Comparison of ENCODE assay signal across 8 mouse cellular contexts in genomic region chr19:6067011-6067723, GRCm38 (mm10). TPM values are rescaled to one million over a fixed set of nuclear protein-coding genes. Genes with fewer than 3 reads are reported as not detected.
A peak's percentile ranks its signal among the peaks of the same experiment; 100 is the strongest.
DNase-seq lines count a peak whose midpoint lies in the region; ATAC-seq and TF ChIP-seq lines count a peak whose summit lies in the region.

No protein-coding gene starts in this region.

- H3K4me1 ChIP-seq in hindbrain, embryonic 16.5 days (ENCODE audit: control insufficient read depth, insufficient read depth, low read depth, low read length), result peaks cover 34% of the 10 kb centered on the region

- no peaks in the 10 kb centered on the region for H3K9me3 ChIP-seq in hindbrain, embryonic 16.5 days (ENCODE audit: control insufficient read depth, low read length)

- WGBS in hindbrain, embryonic 16.5 days, result under 1% methylated on average over 30 of the region's 30 CpGs
- 3% methylated on average over 25 of the region's 30 CpGs for WGBS in macrophage (ENCODE audit: missing documents)

- TF ChIP-seq CTCF in left cerebral cortex, adult 2 months (IDR thresholded peaks at IDR 0.05), result peak; percentile 91

- H3K27ac ChIP-seq in hindbrain, embryonic 16.5 days (ENCODE audit: low read depth, low read length), result peak overlapping the region; percentile 92
- peak overlapping the region; percentile 66 for H3K27ac ChIP-seq in left cerebral cortex, adult 2 months
- peak overlapping the region; percentile 79 for H3K27ac ChIP-seq in macrophage

- peaks cover 19% of the 10 kb centered on the region for H3K36me3 ChIP-seq in hindbrain, embryonic 16.5 days (ENCODE audit: control insufficient read depth, insufficient read depth, low read length)
- H3K36me3 ChIP-seq in macrophage (ENCODE audit: inconsistent target), result peaks cover 18% of the 10 kb centered on the region; the same call in 1 of the 2 replicates

- DNase-seq in cerebellum, postnatal 14 days, result peak; percentile 92 to 96
- peak; percentile 70 to 74 for DNase-seq in frontal cortex, postnatal 25 days (ENCODE audit: low spot score in 2 of 2)
- peak; percentile 80 to 82 for DNase-seq in left cerebral cortex, adult 2 months (ENCODE audit: extremely low spot score in 1 of 2, low spot score in 2 of 2)
- peak; percentile 91 for DNase-seq in right cerebral cortex, postnatal 10 days (ENCODE audit: low spot score in 2 of 2)
- peak; percentile 69 to 74 for DNase-seq in urinary bladder, postnatal 36 days (ENCODE audit: low spot score in 2 of 2)

- peak overlapping the region; percentile 89 for H3K4me2 ChIP-seq in hindbrain, embryonic 16.5 days (ENCODE audit: low read length)

- peak overlapping the region; percentile 79 for H3K9ac ChIP-seq in hindbrain, embryonic 16.5 days (ENCODE audit: low read depth, low read length)

- no peaks in the 10 kb centered on the region for H3K27me3 ChIP-seq in hindbrain, embryonic 16.5 days (replicated peaks; ENCODE audit: control insufficient read depth, insufficient read depth, low read length)

- ATAC-seq in activated CD4-positive, CD25-positive, alpha-beta regulatory T cell, adult 4 months, result peak; percentile 42
- peak; percentile 66 for ATAC-seq in hindbrain, embryonic 16.5 days

- intact Hi-C loops in left cerebral cortex, adult 2 months (cut with DNase I), result no loop called here

- H3K79me2 ChIP-seq in macrophage (ENCODE audit: inconsistent target), result peaks cover 14% of the 10 kb centered on the region

- peak overlapping the region; percentile 62 for H3K4me3 ChIP-seq in hindbrain, embryonic 16.5 days (ENCODE audit: low read length)
- peak overlapping the region; percentile 50 for H3K4me3 ChIP-seq in left cerebral cortex, adult 2 months
- H3K4me3 ChIP-seq in macrophage (ENCODE audit: inconsistent target), result peak overlapping the region; percentile 76

RNA-seq across cellular contexts. Expression of gene Tm7sf2, which starts 1.0 kb away (rescaled TPM):
- polyA plus RNA-seq in activated CD4-positive, CD25-positive, alpha-beta regulatory T cell, adult 4 months (2017; shearing (Covaris generic)), result 1 to 10 TPM; 5.4 to 9.2 TPM
- polyA plus RNA-seq in hindbrain, embryonic 16.5 days (2015; fragmentation: Nextera tagmentation; extraction: Ambion mirVana), result 61.3 and 64.6 TPM in 2 replicates
- 10 to 100 TPM; 26.9 to 30.4 TPM for total RNA-seq in left cerebral cortex, adult 2 months (2021)
- 10 to 100 TPM in 23 of 26 experiments, 1 to 10 TPM in 3; 7.8 to 41.0 (median 20.2) TPM for total RNA-seq in macrophage (2018; cell fraction: chromatin; rRNA removed)
- 10 to 100 TPM in 21 of 26 experiments, 1 to 10 TPM in 5; 8.6 to 15.5 (median 11.6) TPM for total RNA-seq in macrophage (2018; cell fraction: cytosol; rRNA removed)
- total RNA-seq in macrophage (2018; cell fraction: nucleus; rRNA removed), result 10 to 100 TPM in 23 of 26 experiments, 1 to 10 TPM in 3; 4.0 to 47.4 (median 17.0) TPM
- polyA plus RNA-seq in macrophage (2018), result 4.6 to 21.1 TPM (median 17.5 TPM) in 3 replicates

RNA-seq across cellular contexts. Expression of gene Znhit2, which starts 6.2 kb away (rescaled TPM):
- polyA plus RNA-seq in activated CD4-positive, CD25-positive, alpha-beta regulatory T cell, adult 4 months (2017; shearing (Covaris generic)), result 10 to 100 TPM; 10.3 to 11.0 TPM
- 31.5 and 35.2 TPM in 2 replicates for polyA plus RNA-seq in hindbrain, embryonic 16.5 days (2015; fragmentation: Nextera tagmentation; extraction: Ambion mirVana)
- 10 to 100 TPM; 33.9 to 39.1 TPM for total RNA-seq in left cerebral cortex, adult 2 months (2021)
- 1 to 10 TPM in 22 of 26 experiments, under 1 TPM in 1, not detected in 3; 0.69 to 6.6 (median 3.3) TPM for total RNA-seq in macrophage (2018; cell fraction: chromatin; rRNA removed)
- 10 to 100 TPM in 24 of 26 experiments, 1 to 10 TPM in 2; 8.6 to 30.9 (median 20.0) TPM for total RNA-seq in macrophage (2018; cell fraction: cytosol; rRNA removed)
- total RNA-seq in macrophage (2018; cell fraction: nucleus; rRNA removed), result 10 to 100 TPM in 10 of 26 experiments, 1 to 10 TPM in 16; 2.7 to 20.2 (median 8.0) TPM
- polyA plus RNA-seq in macrophage (2018), result 4.0 to 21.8 TPM (median 18.1 TPM) in 3 replicates

RNA-seq across cellular contexts. Expression of gene Fau, which starts 9.5 kb away (rescaled TPM):
- polyA plus RNA-seq in activated CD4-positive, CD25-positive, alpha-beta regulatory T cell, adult 4 months (2017; shearing (Covaris generic)), result 1,000 to 10,000 TPM; 2,454 to 3,437 TPM
- polyA plus RNA-seq in hindbrain, embryonic 16.5 days (2015; fragmentation: Nextera tagmentation; extraction: Ambion mirVana), result 471 and 479 TPM in 2 replicates
- total RNA-seq in left cerebral cortex, adult 2 months (2021), result 100 to 1,000 TPM; 663 to 678 TPM
- 100 to 1,000 TPM in 7 of 26 experiments, 10 to 100 TPM in 19; 47.1 to 193 (median 87.2) TPM for total RNA-seq in macrophage (2018; cell fraction: chromatin; rRNA removed)
- 1,000 to 10,000 TPM; 1,233 to 3,484 (median 1,756) TPM for total RNA-seq in macrophage (2018; cell fraction: cytosol; rRNA removed)
- total RNA-seq in macrophage (2018; cell fraction: nucleus; rRNA removed), result 100 to 1,000 TPM; 201 to 530 (median 344) TPM
- 767 to 1,640 TPM (median 1,335 TPM) in 3 replicates for polyA plus RNA-seq in macrophage (2018)

RNA-seq across cellular contexts. Expression of gene Mrpl49, which starts 9.6 kb away (rescaled TPM):
- polyA plus RNA-seq in activated CD4-positive, CD25-positive, alpha-beta regulatory T cell, adult 4 months (2017; shearing (Covaris generic)), result 10 to 100 TPM; 31.3 to 38.5 TPM
- 62.4 and 68.8 TPM in 2 replicates for polyA plus RNA-seq in hindbrain, embryonic 16.5 days (2015; fragmentation: Nextera tagmentation; extraction: Ambion mirVana)
- 10 to 100 TPM; 40.9 to 41.3 TPM for total RNA-seq in left cerebral cortex, adult 2 months (2021)
- total RNA-seq in macrophage (2018; cell fraction: chromatin; rRNA removed), result 10 to 100 TPM in 14 of 26 experiments, 1 to 10 TPM in 12; 1.1 to 29.3 (median 12.0) TPM
- 10 to 100 TPM in 25 of 26 experiments, 1 to 10 TPM in 1; 10.0 to 29.0 (median 22.0) TPM for total RNA-seq in macrophage (2018; cell fraction: cytosol; rRNA removed)
- total RNA-seq in macrophage (2018; cell fraction: nucleus; rRNA removed), result 10 to 100 TPM in 14 of 26 experiments, 1 to 10 TPM in 12; 3.0 to 31.2 (median 10.1) TPM
- polyA plus RNA-seq in macrophage (2018), result 21.9 to 37.4 TPM (median 33.3 TPM) in 3 replicates

RNA-seq across cellular contexts. Expression of gene Vps51, which starts 9.9 kb away (rescaled TPM):
- 10 to 100 TPM; 34.1 to 34.6 TPM for polyA plus RNA-seq in activated CD4-positive, CD25-positive, alpha-beta regulatory T cell, adult 4 months (2017; shearing (Covaris generic))
- 89.5 and 91.3 TPM in 2 replicates for polyA plus RNA-seq in hindbrain, embryonic 16.5 days (2015; fragmentation: Nextera tagmentation; extraction: Ambion mirVana)
- total RNA-seq in left cerebral cortex, adult 2 months (2021), result 100 to 1,000 TPM in 1 of 2 experiments, 10 to 100 TPM in 1; 85.3 to 101 TPM
- total RNA-seq in macrophage (2018; cell fraction: chromatin; rRNA removed), result 100 to 1,000 TPM in 11 of 26 experiments, 10 to 100 TPM in 15; 44.2 to 155 (median 96.9) TPM
- total RNA-seq in macrophage (2018; cell fraction: cytosol; rRNA removed), result 10 to 100 TPM; 26.7 to 54.4 (median 40.7) TPM
- 100 to 1,000 TPM in 4 of 26 experiments, 10 to 100 TPM in 22; 45.8 to 111 (median 80.4) TPM for total RNA-seq in macrophage (2018; cell fraction: nucleus; rRNA removed)
- 20.2 to 48.8 TPM (median 37.7 TPM) in 3 replicates for polyA plus RNA-seq in macrophage (2018)

Comparison
In these comparisons a context has a peak if more than half of its experiments do, and no peak if none do; other contexts are left out.
1. Peak in every context shown above with its lines: DNase-seq, ATAC-seq, H3K4me3 ChIP-seq and H3K27ac ChIP-seq.